Mouse (Mus musculus) urinary bladder, adult 2 months (tissue): ENCODE data around the gene Omp. TPM values are rescaled to one million over a fixed set of nuclear protein-coding genes. Genes with fewer than 3 reads are reported as not detected.

ENCODE experiments used
- DNase-seq: peaks from one replicate; pipeline ENCODE4 v3.0.0; 2022; ENCODE audit warnings: low spot score
- polyA plus RNA-seq: library from polyadenylated mRNA; depleted of rRNA; stranded (reverse); fragments of >200 nt; gene quantifications from 2 replicates; pipeline ENCODE4 v1.2.3, GENCODE M21; 2012

Omp gene
- polyA plus RNA-seq, 1 experiment, result 1.7 TPM

GRCm38 (mm10) chr7:98142247-98142646, 3.1 kb downstream of the Omp start:
- DNase-seq, result no peak

- no peak for DNase-seq
Observed at GRCm38 (mm10) chr7:98141206-98141605, 4.1 kb downstream of the Omp start.

GRCm38 (mm10) chr7:98140597-98140996, 4.7 kb downstream of the Omp start:
- DNase-seq, result no peak

GRCm38 (mm10) chr7:98139216-98139615, 6.1 kb downstream of the Omp start:
- DNase-seq, result no peak

- DNase-seq, result no peak
Observed at GRCm38 (mm10) chr7:98137995-98138394, 7.3 kb downstream of the Omp start.

GRCm38 (mm10) chr7:98137583-98137982, 7.7 kb downstream of the Omp start:
- DNase-seq, result no peak

GRCm38 (mm10) chr7:98131751-98132150, 13.6 kb downstream of the Omp start:
- no peak for DNase-seq

- DNase-seq, result no peak
Observed at GRCm38 (mm10) chr7:98125473-98125872, 19.8 kb downstream of the Omp start.

GRCm38 (mm10) chr7:98124701-98125100, 20.6 kb downstream of the Omp start:
- no peak for DNase-seq

- DNase-seq, result no peak
Observed at GRCm38 (mm10) chr7:98121673-98122072, 23.6 kb downstream of the Omp start.

GRCm38 (mm10) chr7:98121241-98121640, 24.1 kb downstream of the Omp start:
- no peak for DNase-seq

GRCm38 (mm10) chr7:98120325-98120724, 25.0 kb downstream of the Omp start:
- peak; percentile 59 for DNase-seq

GRCm38 (mm10) chr7:98119961-98120232, 25.4 kb downstream of the Omp start:
- DNase-seq, result no peak

- no peak for DNase-seq
Observed at GRCm38 (mm10) chr7:98119179-98119960, 25.9 kb downstream of the Omp start, which contains the start of gene Myo7a. Gene Myo7a, minus strand, starts transcription at chr7:98119524.

- DNase-seq, result peak; percentile 44
Observed at GRCm38 (mm10) chr7:98117012-98117660, 28.2 kb downstream of the Omp start.

- no peak for DNase-seq
Observed at GRCm38 (mm10) chr7:98114656-98115055, 30.6 kb downstream of the Omp start.

GRCm38 (mm10) chr7:98111233-98111632, 34.1 kb downstream of the Omp start:
- DNase-seq, result no peak

GRCm38 (mm10) chr7:98109771-98110170, 35.5 kb downstream of the Omp start:
- no peak for DNase-seq

GRCm38 (mm10) chr7:98108636-98109430, 36.5 kb downstream of the Omp start:
- DNase-seq, result no peak

- DNase-seq, result no peak
Observed at GRCm38 (mm10) chr7:98106272-98106671, 39.0 kb downstream of the Omp start.

- DNase-seq, result no peak
Observed at GRCm38 (mm10) chr7:98104481-98105435, 40.5 kb downstream of the Omp start.

GRCm38 (mm10) chr7:98103942-98104292, 41.4 kb downstream of the Omp start:
- no peak for DNase-seq
